Mouse (Mus musculus) heart, postnatal 10 days (tissue): ENCODE data around the gene Mbd6. TPM values are rescaled to one million over a fixed set of nuclear protein-coding genes. Genes with fewer than 3 reads are reported as not detected.

ENCODE experiments used
- DNase-seq, 2 experiments: peaks; one replicate each; pipeline ENCODE4 v3.0.0; 2021
- intact Hi-C: fragments of 180-260 bp; cut with DNase I; formaldehyde crosslinking; loops from one replicate; pipeline ENCODE4 v1.15.1; 2025
- total RNA-seq, 2 experiments: library from RNA; stranded (reverse); gene quantifications; 2 replicates each; pipeline ENCODE4 v1.2.3; 2021

The Mbd6 gene
- total RNA-seq, 2 experiments from 2014 or later = 34.2 to 35.5 TPM

- DNase-seq = peak; percentile 81 to 83
- intact Hi-C loops = loop anchor here (10.0 kb wide), 1 partner anchor 374 kb away; the partner anchor contains the start of genes Nab2 and Nemp1
These were observed 2.4 kb upstream of the Mbd6 start for GRCm38 (mm10) chr10:127290930-127291880.

GRCm38 (mm10) chr10:127290307-127290929, 1.6 kb upstream of the Mbd6 start:
- peak; percentile 100 for DNase-seq
- intact Hi-C loops = loop anchor here (10.0 kb wide), 1 partner anchor 374 kb away; the partner anchor contains the start of genes Nab2 and Nemp1

GRCm38 (mm10) chr10:127289573-127290191, 864 bp upstream of the Mbd6 start:
- peak; percentile 80 to 82 for DNase-seq
- intact Hi-C loops = loop anchor here (10.0 kb wide), 1 partner anchor 375 kb away; the partner anchor contains the start of genes Nab2 and Nemp1

GRCm38 (mm10) chr10:127288328-127288799, 454 bp downstream of the Mbd6 start:
- DNase-seq = peak; percentile 73 to 74
- intact Hi-C loops = no loop called here

- intact Hi-C loops = loop anchor here (2.0 kb wide), 1 partner anchor 15 kb away; no protein-coding TSS in a partner anchor
- DNase-seq = no peak
These were observed 903 bp downstream of the Mbd6 start for GRCm38 (mm10) chr10:127287936-127288293.

- DNase-seq = no peak
These were observed 1.4 kb downstream of the Mbd6 start for GRCm38 (mm10) chr10:127287271-127287935.

GRCm38 (mm10) chr10:127286730-127287129, 2.1 kb downstream of the Mbd6 start:
- no peak for DNase-seq
- intact Hi-C loops = loop anchor here (2.0 kb wide), 1 partner anchor 14 kb away; no protein-coding TSS in a partner anchor

More at GRCm38 (mm10) chr10:127287271-127287935, 1.4 kb downstream of the Mbd6 start:
- intact Hi-C loops = loop anchor here (2.0 kb wide), 1 partner anchor 15 kb away; no protein-coding TSS in a partner anchor

GRCm38 (mm10) chr10:127286194-127286593, 2.6 kb downstream of the Mbd6 start:
- DNase-seq = no peak
- intact Hi-C loops = loop anchor here (2.0 kb wide), 1 partner anchor 13 kb away; no protein-coding TSS in a partner anchor

- no peak for DNase-seq
- intact Hi-C loops = loop anchor here (2.0 kb wide), 1 partner anchor 13 kb away; no protein-coding TSS in a partner anchor
These were observed 3.2 kb downstream of the Mbd6 start for GRCm38 (mm10) chr10:127285644-127286043.

GRCm38 (mm10) chr10:127284724-127285500, 3.9 kb downstream of the Mbd6 start:
- intact Hi-C loops = no loop called here
- DNase-seq = no peak

- DNase-seq = no peak
- intact Hi-C loops = no loop called here
These were observed 4.7 kb downstream of the Mbd6 start for GRCm38 (mm10) chr10:127284105-127284622.

GRCm38 (mm10) chr10:127282620-127283215, 6.1 kb downstream of the Mbd6 start:
- DNase-seq = no peak
- intact Hi-C loops = no loop called here

GRCm38 (mm10) chr10:127281316-127281715, 7.5 kb downstream of the Mbd6 start:
- intact Hi-C loops = no loop called here
- no peak for DNase-seq

GRCm38 (mm10) chr10:127279730-127280129, 9.1 kb downstream of the Mbd6 start:
- intact Hi-C loops = no loop called here
- no peak for DNase-seq

- intact Hi-C loops = no loop called here
- DNase-seq = no peak
These were observed 14.4 kb downstream of the Mbd6 start for GRCm38 (mm10) chr10:127274261-127275022.

- DNase-seq = no peak
- intact Hi-C loops = loop anchor here (2.0 kb wide), 1 partner anchor 14 kb away; no protein-coding TSS in a partner anchor
These were observed 16.4 kb downstream of the Mbd6 start for GRCm38 (mm10) chr10:127272371-127272770.

- no peak for DNase-seq
- intact Hi-C loops = no loop called here
These were observed 18.9 kb downstream of the Mbd6 start for GRCm38 (mm10) chr10:127269884-127270283.

- peak; percentile 37 to 47 for DNase-seq
- intact Hi-C loops = no loop called here
These were observed 19.8 kb downstream of the Mbd6 start for GRCm38 (mm10) chr10:127269036-127269435.
